ENCODE assay signal across 7 mouse cellular contexts in genomic region chr6:38353181-38353580, GRCm38 (mm10). TPM values are rescaled to one million over a fixed set of nuclear protein-coding genes. Genes with fewer than 3 reads are reported as not detected.
DNase-seq lines count a peak whose midpoint lies in the region; ATAC-seq and TF ChIP-seq lines count a peak whose summit lies in the region.

No protein-coding gene starts in this region.

- intact Hi-C loops in gastrocnemius, postnatal 14 days (cut with DNase I; ENCODE audit: low total_unique reads): no loop called here

- peak overlapping the region; percentile 89; the same call in 1 of the 2 replicates for H3K27ac ChIP-seq in lung, postnatal 0 days (ENCODE audit: low read length)
- no peak overlapping the region for H3K27ac ChIP-seq in embryonic facial prominence, embryonic 13.5 days
- H3K27ac ChIP-seq in intestine, embryonic 14.5 days (ENCODE audit: low read depth): no peak overlapping the region
- H3K27ac ChIP-seq in neural tube, embryonic 11.5 days (ENCODE audit: low read depth, low read length): no peak overlapping the region

- no peak for TF ChIP-seq EP300 in lung, postnatal 0 days (IDR thresholded peaks at IDR 0.05)

- no peaks in the 10 kb centered on the region for H3K36me3 ChIP-seq in lung, postnatal 0 days (ENCODE audit: insufficient read depth, low read length)
- H3K36me3 ChIP-seq in embryonic facial prominence, embryonic 13.5 days: no peaks in the 10 kb centered on the region
- H3K36me3 ChIP-seq in intestine, embryonic 14.5 days (ENCODE audit: control insufficient read depth, insufficient read depth, low read length): no peaks in the 10 kb centered on the region
- H3K36me3 ChIP-seq in neural tube, embryonic 11.5 days (ENCODE audit: control insufficient read depth, insufficient read depth, low read length): no peaks in the 10 kb centered on the region

- no peaks in the 10 kb centered on the region for H3K9me3 ChIP-seq in lung, postnatal 0 days (ENCODE audit: low read length)
- H3K9me3 ChIP-seq in embryonic facial prominence, embryonic 13.5 days: no peaks in the 10 kb centered on the region
- H3K9me3 ChIP-seq in intestine, embryonic 14.5 days (ENCODE audit: control insufficient read depth, low read length): no peaks in the 10 kb centered on the region
- no peaks in the 10 kb centered on the region for H3K9me3 ChIP-seq in neural tube, embryonic 11.5 days (ENCODE audit: control insufficient read depth, low read length)

- ATAC-seq in lung, postnatal 0 days: no peak
- no peak for ATAC-seq in embryonic facial prominence, embryonic 13.5 days (ENCODE audit: insufficient number of reproducible peaks, insufficient read depth, low FRiP score, low TSS enrichment, low read depth)
- ATAC-seq in intestine, embryonic 14.5 days (replicated peaks; ENCODE audit: low FRiP score, low TSS enrichment, low read depth): no peak
- no peak for ATAC-seq in neural tube, embryonic 11.5 days (ENCODE audit: insufficient read depth, low FRiP score, low TSS enrichment)
- ATAC-seq in granulocyte monocyte progenitor cell, adult 5-6 weeks (replicated peaks; ENCODE audit: poor library complexity, severe bottlenecking): no peak

- H3K9ac ChIP-seq in lung, postnatal 0 days (replicated peaks; ENCODE audit: low read depth): peak overlapping the region; percentile 76
- H3K9ac ChIP-seq in embryonic facial prominence, embryonic 13.5 days: no peak overlapping the region
- no peak overlapping the region; the same call in 1 of the 2 replicates for H3K9ac ChIP-seq in intestine, embryonic 14.5 days (ENCODE audit: low read length)
- H3K9ac ChIP-seq in neural tube, embryonic 11.5 days (ENCODE audit: low read length): no peak overlapping the region

- TF ChIP-seq CTCF in lung, postnatal 0 days (IDR thresholded peaks at IDR 0.05): no peak

- peaks cover 7% of the 10 kb centered on the region; the same call in 1 of the 2 replicates for H3K4me1 ChIP-seq in lung, postnatal 0 days (ENCODE audit: insufficient read depth, low read depth, low read length)
- peaks cover 16% of the 10 kb centered on the region for H3K4me1 ChIP-seq in embryonic facial prominence, embryonic 13.5 days
- peaks cover 6% of the 10 kb centered on the region; the same call in 1 of the 2 replicates for H3K4me1 ChIP-seq in intestine, embryonic 14.5 days (replicated peaks; ENCODE audit: control insufficient read depth, insufficient read depth, low read length)
- H3K4me1 ChIP-seq in neural tube, embryonic 11.5 days (ENCODE audit: control insufficient read depth, insufficient read depth, low read length): no peaks in the 10 kb centered on the region

- WGBS in lung, postnatal 0 days: 11% methylated on average over 13 of the region's 13 CpGs
- WGBS in embryonic facial prominence, embryonic 13.5 days: 6% methylated on average over 13 of the region's 13 CpGs
- WGBS in intestine, embryonic 14.5 days: 12% methylated on average over 13 of the region's 13 CpGs
- 5% methylated on average over 13 of the region's 13 CpGs for WGBS in neural tube, embryonic 11.5 days

- H3K4me3 ChIP-seq in lung, postnatal 0 days (ENCODE audit: low read depth, low read length): peak overlapping the region; percentile 66
- peak overlapping the region; percentile 62 for H3K4me3 ChIP-seq in embryonic facial prominence, embryonic 13.5 days
- peak overlapping the region; percentile 74 for H3K4me3 ChIP-seq in intestine, embryonic 14.5 days (ENCODE audit: low read depth, low read length)
- H3K4me3 ChIP-seq in neural tube, embryonic 11.5 days (ENCODE audit: low read depth, low read length): peak overlapping the region; percentile 52; the same call in 1 of the 2 replicates

- no peak for DNase-seq in lung, postnatal 0 days (ENCODE audit: low spot score)
- no peak for DNase-seq in lung, postnatal 4 days
- no peak for DNase-seq in intestine, embryonic 14.5 days (ENCODE audit: low spot score)
- no peak for DNase-seq in neural tube, embryonic 11.5 days (ENCODE audit: low spot score)
- DNase-seq in gastrocnemius, postnatal 14 days: no peak

- no peaks in the 10 kb centered on the region for H3K27me3 ChIP-seq in lung, postnatal 0 days (replicated peaks; ENCODE audit: insufficient read depth, low read length)
- H3K27me3 ChIP-seq in embryonic facial prominence, embryonic 13.5 days: peaks cover 84% of the 10 kb centered on the region
- peaks cover 58% of the 10 kb centered on the region for H3K27me3 ChIP-seq in intestine, embryonic 14.5 days (replicated peaks; ENCODE audit: control insufficient read depth, insufficient read depth, low read length)
- H3K27me3 ChIP-seq in neural tube, embryonic 11.5 days (ENCODE audit: control insufficient read depth, insufficient read depth, low read length): peaks cover 49% of the 10 kb centered on the region

- H3K4me2 ChIP-seq in lung, postnatal 0 days (replicated peaks; ENCODE audit: low read depth, low read length): peak overlapping the region; percentile 77
- peak overlapping the region; percentile 73 for H3K4me2 ChIP-seq in embryonic facial prominence, embryonic 13.5 days
- H3K4me2 ChIP-seq in intestine, embryonic 14.5 days (ENCODE audit: low read length): peak overlapping the region; percentile 68
- H3K4me2 ChIP-seq in neural tube, embryonic 11.5 days (ENCODE audit: low read depth): no peak overlapping the region

RNA-seq across cellular contexts. Expression of gene Zc3hav1, which starts 1.2 kb away (rescaled TPM):
- polyA plus RNA-seq in lung, postnatal 0 days (2015; fragmentation: Nextera tagmentation; extraction: Ambion mirVana): 18.1 TPM in 2 replicates
- 3.2 and 4.0 TPM in 2 replicates for polyA plus RNA-seq in embryonic facial prominence, embryonic 13.5 days (2015; fragmentation: Nextera tagmentation; extraction: Ambion mirVana)
- 9.2 and 10.2 TPM in 2 replicates for polyA plus RNA-seq in intestine, embryonic 14.5 days (2014; fragmentation: Nextera tagmentation; extraction: Ambion mirVana)
- 1.4 and 1.7 TPM in 2 replicates for polyA plus RNA-seq in neural tube, embryonic 11.5 days (2014; fragmentation: Nextera tagmentation; extraction: Ambion mirVana)
- total RNA-seq in granulocyte monocyte progenitor cell, adult 5-6 weeks (2014; fragmentation: Nextera tagmentation): 46.8 and 48.4 TPM in 2 replicates
- 47.6 and 53.1 TPM in 2 replicates for total RNA-seq in granulocyte monocyte progenitor cell, adult 5-6 weeks (2017)
- total RNA-seq in gastrocnemius, postnatal 14 days (2021): 1 to 10 TPM; 7.9 to 8.3 TPM

RNA-seq across cellular contexts. Expression of gene Ttc26, which starts 28.1 kb away (rescaled TPM):
- polyA plus RNA-seq in lung, postnatal 0 days (2015; fragmentation: Nextera tagmentation; extraction: Ambion mirVana): 2.3 and 2.9 TPM in 2 replicates
- polyA plus RNA-seq in embryonic facial prominence, embryonic 13.5 days (2015; fragmentation: Nextera tagmentation; extraction: Ambion mirVana): 9.9 and 10.6 TPM in 2 replicates
- polyA plus RNA-seq in intestine, embryonic 14.5 days (2014; fragmentation: Nextera tagmentation; extraction: Ambion mirVana): 5.0 and 6.3 TPM in 2 replicates
- polyA plus RNA-seq in neural tube, embryonic 11.5 days (2014; fragmentation: Nextera tagmentation; extraction: Ambion mirVana): 9.9 and 11.8 TPM in 2 replicates
- 0.79 TPM in 1 of 2 replicates, not detected in the other for total RNA-seq in granulocyte monocyte progenitor cell, adult 5-6 weeks (2014; fragmentation: Nextera tagmentation)
- total RNA-seq in granulocyte monocyte progenitor cell, adult 5-6 weeks (2017): 0.90 and 1.7 TPM in 2 replicates
- total RNA-seq in gastrocnemius, postnatal 14 days (2021): 1 to 10 TPM; 1.1 to 1.5 TPM

RNA-seq across cellular contexts. Expression of gene Zc3hav1l, which starts 54.1 kb away (rescaled TPM):
- polyA plus RNA-seq in lung, postnatal 0 days (2015; fragmentation: Nextera tagmentation; extraction: Ambion mirVana): 2.1 and 2.6 TPM in 2 replicates
- polyA plus RNA-seq in embryonic facial prominence, embryonic 13.5 days (2015; fragmentation: Nextera tagmentation; extraction: Ambion mirVana): 13.7 and 15.6 TPM in 2 replicates
- 12.8 and 15.6 TPM in 2 replicates for polyA plus RNA-seq in intestine, embryonic 14.5 days (2014; fragmentation: Nextera tagmentation; extraction: Ambion mirVana)
- 15.4 and 17.0 TPM in 2 replicates for polyA plus RNA-seq in neural tube, embryonic 11.5 days (2014; fragmentation: Nextera tagmentation; extraction: Ambion mirVana)
- total RNA-seq in granulocyte monocyte progenitor cell, adult 5-6 weeks (2014; fragmentation: Nextera tagmentation): 19.3 and 23.8 TPM in 2 replicates
- total RNA-seq in granulocyte monocyte progenitor cell, adult 5-6 weeks (2017): 4.1 and 5.1 TPM in 2 replicates
- total RNA-seq in gastrocnemius, postnatal 14 days (2021): 1 to 10 TPM; 2.1 to 2.9 TPM
